ENCODE assay signal across 8 mouse cellular contexts in genomic region chr6:112245639-112246038, GRCm38 (mm10). TPM values are rescaled to one million over a fixed set of nuclear protein-coding genes. Genes with fewer than 3 reads are reported as not detected.
DNase-seq lines count a peak whose midpoint lies in the region; ATAC-seq and TF ChIP-seq lines count a peak whose summit lies in the region.

No protein-coding gene starts in this region.

- H3K27me3 ChIP-seq in liver, adult 2 months (ENCODE audit: control insufficient read depth, insufficient read depth, low read length) = no peaks in the 10 kb centered on the region
- no peaks in the 10 kb centered on the region for H3K27me3 ChIP-seq in liver, embryonic 11.5 days (replicated peaks; ENCODE audit: control insufficient read depth, insufficient read depth, low read length)

- peaks cover 12% of the 10 kb centered on the region for H3K4me1 ChIP-seq in liver, adult 2 months (ENCODE audit: control insufficient read depth, insufficient read depth, low read length)
- no peaks in the 10 kb centered on the region for H3K4me1 ChIP-seq in liver, embryonic 11.5 days (replicated peaks; ENCODE audit: control insufficient read depth, insufficient read depth, low read length)

- no peak; the same call in 1 of the 2 replicates for ATAC-seq in liver, embryonic 11.5 days (replicated peaks; ENCODE audit: low FRiP score)
- no peak for ATAC-seq in frontal cortex, adult (ENCODE audit: low TSS enrichment)

- TF ChIP-seq POLR2A in liver, adult 2 months (IDR thresholded peaks at IDR 0.05; ENCODE audit: extremely low read depth, insufficient read depth, low read length) = no peak
- TF ChIP-seq POLR2A in brain, embryonic 14.5 days (IDR thresholded peaks at IDR 0.05; ENCODE audit: borderline replicate concordance, extremely low read depth, insufficient read depth, insufficient read length, poor library complexity, severe bottlenecking) = no peak

- no peak overlapping the region for H3K27ac ChIP-seq in liver, adult 2 months (replicated peaks; ENCODE audit: insufficient read depth, low read depth, low read length)
- H3K27ac ChIP-seq in liver, embryonic 11.5 days (ENCODE audit: low read depth, low read length) = no peak overlapping the region

- WGBS in liver, adult 2 months = 17% methylated on average over 4 of the region's 4 CpGs
- WGBS in liver, embryonic 11.5 days = 59% methylated on average over 4 of the region's 4 CpGs

- no peaks in the 10 kb centered on the region for H3K9me3 ChIP-seq in liver, embryonic 11.5 days (ENCODE audit: control insufficient read depth, low read length)

- no peak overlapping the region for H3K4me3 ChIP-seq in liver, adult 2 months (ENCODE audit: insufficient read depth, low read depth, low read length)
- H3K4me3 ChIP-seq in liver, embryonic 11.5 days (ENCODE audit: low read depth, low read length) = no peak overlapping the region

- no peak overlapping the region for H3K4me2 ChIP-seq in liver, embryonic 11.5 days

- no peaks in the 10 kb centered on the region for H3K79me2 ChIP-seq in liver, adult 2 months (ENCODE audit: control insufficient read depth, insufficient read depth, low read length)

- TF ChIP-seq CTCF in liver, adult 2 months (IDR thresholded peaks at IDR 0.05; ENCODE audit: low read depth, low read length) = no peak
- TF ChIP-seq CTCF in brain, embryonic 14.5 days (IDR thresholded peaks at IDR 0.05; ENCODE audit: borderline replicate concordance, extremely low read depth, insufficient read depth, insufficient read length) = no peak

- H3K36me3 ChIP-seq in liver, adult 2 months (ENCODE audit: control insufficient read depth, insufficient read depth, low read length) = no peaks in the 10 kb centered on the region
- no peaks in the 10 kb centered on the region for H3K36me3 ChIP-seq in liver, embryonic 11.5 days (ENCODE audit: control insufficient read depth, insufficient read depth, low read length)

- no peak overlapping the region for H3K9ac ChIP-seq in liver, adult 2 months (ENCODE audit: low read depth, low read length)
- H3K9ac ChIP-seq in liver, embryonic 11.5 days (ENCODE audit: low read depth, low read length) = no peak overlapping the region

- peak; percentile 68 for DNase-seq in liver, adult 2 months (ENCODE audit: extremely low read depth, low read depth, low spot score)
- no peak for DNase-seq in liver, embryonic 11.5 days (ENCODE audit: low spot score)
- peak; percentile 85 for DNase-seq in brain, embryonic 14.5 days (ENCODE audit: low read depth)
- DNase-seq in heart, adult 8-10 months (ENCODE audit: low spot score) = peak; percentile 69
- DNase-seq in kidney, adult 9 months = peak; percentile 70
- peak; percentile 82 for DNase-seq in lung, postnatal 14 days
- no peak for DNase-seq in T-cell, adult 2 months (ENCODE audit: low spot score)

RNA-seq across cellular contexts. Expression of gene Lmcd1, which starts 27.9 kb away (rescaled TPM):
- 0.28 and 0.34 TPM in 2 replicates for total RNA-seq in liver, adult 2 months (2014; rRNA removed)
- polyA plus RNA-seq in liver, adult 2 months (2012; rRNA removed) = 0.33 and 0.42 TPM in 2 replicates
- polyA plus RNA-seq in liver, embryonic 11.5 days (2014; fragmentation: Nextera tagmentation; extraction: Ambion mirVana) = 1.2 and 1.5 TPM in 2 replicates
- polyA plus RNA-seq in brain, embryonic 14.5 days (2012; rRNA removed) = 6.5 and 7.5 TPM in 2 replicates
- total RNA-seq in heart, adult 8-10 months (2022) = 10 to 100 TPM; 32.8 to 38.7 (median 36.6) TPM

Comparison
In these comparisons a context has a peak if more than half of its experiments do, and no peak if none do; other contexts are left out.
1. DNase-seq: peak in liver, adult 2 months (single experiment), brain, embryonic 14.5 days (single experiment), heart, adult 8-10 months (single experiment), kidney, adult 9 months (single experiment) and lung, postnatal 14 days (single experiment); none in liver, embryonic 11.5 days (single experiment) and T-cell, adult 2 months (single experiment).